16 mouse cellular contexts compared by ENCODE assay signal in genomic region chr12:16270876-16271275, GRCm38 (mm10).
DNase-seq lines count a peak whose midpoint lies in the region; ATAC-seq and TF ChIP-seq lines count a peak whose summit lies in the region.
"Had no signal": no experiment of that assay in that cellular context is flagged by ENCODE, and none has a peak within 500 bp of the region (broad histone marks: within the 10 kb centered on the region; RNA-seq: fewer than 3 reads in every experiment).

No protein-coding gene starts in this region.

- H3K4me1 ChIP-seq in lung, embryonic 14.5 days (ENCODE audit: insufficient read depth) = peaks cover 2% of the 10 kb centered on the region; the same call in 1 of the 2 replicates
- H3K4me1 ChIP-seq in lung, adult 2 months (ENCODE audit: control insufficient read depth, insufficient read depth, low read length) = no peaks in the 10 kb centered on the region
- H3K4me1 ChIP-seq in heart, embryonic 16.5 days (ENCODE audit: control insufficient read depth, insufficient read depth, low read length) = peaks cover 5% of the 10 kb centered on the region
- H3K4me1 ChIP-seq: midbrain, embryonic 12.5 days; neural tube, embryonic 15.5 days had no signal

- no peaks in the 10 kb centered on the region for H3K36me3 ChIP-seq in lung, embryonic 14.5 days (ENCODE audit: insufficient read depth)
- no peaks in the 10 kb centered on the region for H3K36me3 ChIP-seq in heart, embryonic 16.5 days (ENCODE audit: control insufficient read depth, insufficient read depth)
- H3K36me3 ChIP-seq: midbrain, embryonic 12.5 days; neural tube, embryonic 15.5 days had no signal

- no peaks in the 10 kb centered on the region for H3K9me3 ChIP-seq in lung, embryonic 14.5 days (ENCODE audit: low read depth, low read length)
- H3K9me3 ChIP-seq in heart, embryonic 16.5 days (replicated peaks; ENCODE audit: control insufficient read depth, low read length) = no peaks in the 10 kb centered on the region
- H3K9me3 ChIP-seq: midbrain, embryonic 12.5 days; neural tube, embryonic 15.5 days had no signal

- no peak for TF ChIP-seq CTCF in lung, embryonic 14.5 days (IDR thresholded peaks at IDR 0.05; ENCODE audit: low read depth)
- no peak for TF ChIP-seq CTCF in lung, adult 2 months (IDR thresholded peaks at IDR 0.05; ENCODE audit: insufficient read depth, low read length)

- no peak overlapping the region for H3K27ac ChIP-seq in lung, embryonic 14.5 days (ENCODE audit: low read depth)
- peak overlapping the region; percentile 34 for H3K27ac ChIP-seq in heart, embryonic 16.5 days (ENCODE audit: low read length)
- H3K27ac ChIP-seq: layer of hippocampus, adult 2 months; liver, embryonic 14.5 days; midbrain, embryonic 12.5 days; neural tube, embryonic 15.5 days had no signal

- H3K9ac ChIP-seq in lung, embryonic 14.5 days = no peak overlapping the region
- H3K9ac ChIP-seq in heart, embryonic 16.5 days (ENCODE audit: low read length) = no peak overlapping the region
- H3K9ac ChIP-seq: liver, embryonic 14.5 days; midbrain, embryonic 12.5 days; neural tube, embryonic 15.5 days had no signal

- H3K4me3 ChIP-seq in lung, embryonic 14.5 days (ENCODE audit: low read depth, low read length) = no peak overlapping the region
- H3K4me3 ChIP-seq in lung, adult 2 months (replicated peaks; ENCODE audit: extremely low read depth, low read depth, low read length) = no peak overlapping the region
- H3K4me3 ChIP-seq in heart, embryonic 16.5 days (ENCODE audit: low read length) = no peak overlapping the region
- H3K4me3 ChIP-seq: erythroblast, embryonic 14.5 days; layer of hippocampus, adult 2 months; midbrain, embryonic 12.5 days; neural tube, embryonic 15.5 days had no signal

- no peaks in the 10 kb centered on the region for H3K27me3 ChIP-seq in lung, embryonic 14.5 days (ENCODE audit: insufficient read depth, low read length)
- H3K27me3 ChIP-seq in heart, embryonic 16.5 days (ENCODE audit: control insufficient read depth, insufficient read depth, low read length) = no peaks in the 10 kb centered on the region
- H3K27me3 ChIP-seq: midbrain, embryonic 12.5 days; neural tube, embryonic 15.5 days; Patski had no signal

- no peak overlapping the region for H3K4me2 ChIP-seq in lung, embryonic 14.5 days
- peak overlapping the region; percentile 14; the same call in 1 of the 2 replicates for H3K4me2 ChIP-seq in heart, embryonic 16.5 days (ENCODE audit: low read depth, low read length)
- H3K4me2 ChIP-seq: midbrain, embryonic 12.5 days; neural tube, embryonic 15.5 days had no signal

- DNase-seq in lung, embryonic 14.5 days = peak; percentile 66
- DNase-seq in lung, adult 2 months = no peak
- peak; percentile 97 for DNase-seq in heart, adult 11 months
- peak; percentile 13 to 48 for DNase-seq in lung, postnatal 4 days
- DNase-seq in spleen, postnatal 10 days (ENCODE audit: low spot score in 2 of 2) = no peak
- DNase-seq in layer of hippocampus, postnatal 25 days (ENCODE audit: extremely low spot score in 1 of 2, low spot score in 1 of 2) = no peak
- DNase-seq: cerebellum, adult 11-12 months; kidney, adult 2 months; thymus, postnatal 25 days had no signal

- ATAC-seq in lung, embryonic 14.5 days (ENCODE audit: insufficient read depth) = peak; percentile 52; the same call in 1 of the 2 replicates
- peak; percentile 67 for ATAC-seq in heart, embryonic 16.5 days (replicated peaks; ENCODE audit: extremely low read depth, insufficient read depth, low FRiP score)
- ATAC-seq: Patski had no signal

- TF ChIP-seq POLR2A in lung, adult 2 months (IDR thresholded peaks at IDR 0.05; ENCODE audit: borderline replicate concordance, extremely low read depth, low read depth, low read length) = no peak

- 56% methylated on average over 7 of the region's 7 CpGs for WGBS in lung, embryonic 14.5 days
- 65% methylated on average over 7 of the region's 7 CpGs for WGBS in lung, adult 2 months
- WGBS in heart, embryonic 16.5 days = 38% methylated on average over 7 of the region's 7 CpGs

Comparison
In these comparisons a context has a peak if more than half of its experiments do, and no peak if none do; other contexts are left out.
1. DNase-seq: peak in lung, embryonic 14.5 days (single experiment), heart, adult 11 months (single experiment) and lung, postnatal 4 days (2 of 2); none in lung, adult 2 months (single experiment), spleen, postnatal 10 days (0 of 2) and layer of hippocampus, postnatal 25 days (0 of 2).